Mouse (Mus musculus): ENCODE results near the gene Gm26897. TPM values are rescaled to one million over a fixed set of nuclear protein-coding genes. Genes with fewer than 3 reads are reported as not detected.
A peak's percentile ranks its signal among the peaks of the same experiment; 100 is the strongest.

Gene Gm26897
- polyA plus RNA-seq, 1 experiment from 2014 or later, result not detected

- Histone ChIP-seq H3K9me3 (0 out of 2 replicates have a peak, but pooled peaks cover 3% of the 10 kb centered on the region), H3K4me1 (peaks cover 37% of the 10 kb centered on the region), H3K36me3 (no peaks in the 10 kb centered on the region), H3K4me2 (replicated peaks) (0 out of 2 replicates have a peak overlapping the region, but pooled peaks have one; percentile 21), H3K9ac (replicated peaks) (no peak overlapping the region; the same call in 1 of the 2 replicates), H3K27ac (replicated peaks) (peak overlapping the region; percentile 78), H3K4me3 (no peak overlapping the region), H3K27me3 (peaks cover 41% of the 10 kb centered on the region)
- 57% methylated on average over 22 of the region's 22 CpGs for WGBS
- ATAC-seq (ENCODE audit: low FRiP score, low read depth), result 0 out of 2 replicates have a peak, but pooled peaks have one; percentile 27
These were observed 8.4 kb upstream of the Gm26897 start for GRCm38 (mm10) chr5:111725195-111725920.

- peaks cover 42% of the 10 kb centered on the region for H3K27me3 ChIP-seq
- no peaks in the 10 kb centered on the region for H3K36me3 ChIP-seq
- ATAC-seq (ENCODE audit: low FRiP score, low read depth), result no peak
- 0 out of 2 replicates have a peak, but pooled peaks cover 3% of the 10 kb centered on the region for H3K9me3 ChIP-seq
- H3K9ac ChIP-seq (replicated peaks), result no peak overlapping the region
- WGBS, result 88% methylated on average over 4 of the region's 4 CpGs
- peaks cover 40% of the 10 kb centered on the region for H3K4me1 ChIP-seq
- H3K4me2 ChIP-seq (replicated peaks), result no peak overlapping the region
- H3K27ac ChIP-seq (replicated peaks), result no peak overlapping the region
- H3K4me3 ChIP-seq, result no peak overlapping the region
These were observed 5.3 kb upstream of the Gm26897 start for GRCm38 (mm10) chr5:111728411-111728810.

- Histone ChIP-seq H3K9me3 (0 out of 2 replicates have a peak, but pooled peaks cover 3% of the 10 kb centered on the region), H3K27ac (replicated peaks) (peak overlapping the region; percentile 63), H3K4me3 (no peak overlapping the region), H3K4me2 (replicated peaks) (no peak overlapping the region), H3K36me3 (peaks cover 14% of the 10 kb centered on the region), H3K4me1 (peaks cover 17% of the 10 kb centered on the region), H3K9ac (replicated peaks) (peak overlapping the region; percentile 17; the same call in 1 of the 2 replicates), H3K27me3 (peaks cover 44% of the 10 kb centered on the region)
- 25% methylated on average over 16 of the region's 16 CpGs for WGBS
- ATAC-seq (ENCODE audit: low FRiP score, low read depth), result no peak
These were observed 3.1 kb upstream of the Gm26897 start for GRCm38 (mm10) chr5:111730560-111731167.

- 87% methylated on average over 2 of the region's 2 CpGs for WGBS
- H3K4me1 ChIP-seq, result peaks cover 13% of the 10 kb centered on the region
- H3K4me3 ChIP-seq, result no peak overlapping the region
- H3K4me2 ChIP-seq (replicated peaks), result no peak overlapping the region
- peaks cover 40% of the 10 kb centered on the region for H3K27me3 ChIP-seq
- ATAC-seq (ENCODE audit: low FRiP score, low read depth), result no peak
- H3K9me3 ChIP-seq, result 0 out of 2 replicates have a peak, but pooled peaks cover 3% of the 10 kb centered on the region
- H3K27ac ChIP-seq (replicated peaks), result no peak overlapping the region
- peaks cover 14% of the 10 kb centered on the region for H3K36me3 ChIP-seq
- no peak overlapping the region for H3K9ac ChIP-seq (replicated peaks)
These were observed 1.5 kb upstream of the Gm26897 start for GRCm38 (mm10) chr5:111732194-111732593.

GRCm38 (mm10) chr5:111739480-111739879 is 5.8 kb downstream of the Gm26897 start:
- no peak overlapping the region for H3K4me2 ChIP-seq (replicated peaks)
- peaks cover 6% of the 10 kb centered on the region; the same call in 1 of the 2 replicates for H3K36me3 ChIP-seq
- ATAC-seq (ENCODE audit: low FRiP score, low read depth), result no peak
- no peak overlapping the region for H3K9ac ChIP-seq (replicated peaks)
- H3K4me1 ChIP-seq, result peaks cover 36% of the 10 kb centered on the region
- H3K27me3 ChIP-seq, result peaks cover 73% of the 10 kb centered on the region
- 80% methylated on average over 6 of the region's 6 CpGs for WGBS
- no peak overlapping the region for H3K27ac ChIP-seq (replicated peaks)
- no peak overlapping the region for H3K4me3 ChIP-seq
- 0 out of 2 replicates have a peak, but pooled peaks cover 2% of the 10 kb centered on the region for H3K9me3 ChIP-seq

GRCm38 (mm10) chr5:111740384-111741275 is 6.9 kb downstream of the Gm26897 start:
- Histone ChIP-seq H3K36me3 (0 out of 2 replicates have a peak, but pooled peaks cover 3% of the 10 kb centered on the region), H3K27ac (replicated peaks) (0 out of 2 replicates have a peak overlapping the region, but pooled peaks have one; percentile 8), H3K4me3 (no peak overlapping the region), H3K9me3 (0 out of 2 replicates have a peak, but pooled peaks cover 2% of the 10 kb centered on the region), H3K9ac (replicated peaks) (0 out of 2 replicates have a peak overlapping the region, but pooled peaks have one; percentile 11), H3K4me1 (peaks cover 36% of the 10 kb centered on the region), H3K4me2 (replicated peaks) (no peak overlapping the region), H3K27me3 (peaks cover 81% of the 10 kb centered on the region)
- WGBS, result 13% methylated on average over 16 of the region's 16 CpGs
- peak; percentile 52; the same call in 1 of the 2 replicates for ATAC-seq (ENCODE audit: low FRiP score, low read depth)

GRCm38 (mm10) chr5:111741352-111741751 is 7.6 kb downstream of the Gm26897 start:
- 0 out of 2 replicates have a peak, but pooled peaks cover 7% of the 10 kb centered on the region for H3K36me3 ChIP-seq
- 0 out of 2 replicates have a peak, but pooled peaks cover 2% of the 10 kb centered on the region for H3K9me3 ChIP-seq
- peaks cover 36% of the 10 kb centered on the region for H3K4me1 ChIP-seq
- H3K9ac ChIP-seq (replicated peaks), result no peak overlapping the region
- H3K4me2 ChIP-seq (replicated peaks), result peak overlapping the region; percentile 15; the same call in 1 of the 2 replicates
- no peak for ATAC-seq (ENCODE audit: low FRiP score, low read depth)
- WGBS, result 3% methylated on average over 11 of the region's 11 CpGs
- no peak overlapping the region for H3K4me3 ChIP-seq
- H3K27ac ChIP-seq (replicated peaks), result peak overlapping the region; percentile 82
- peaks cover 87% of the 10 kb centered on the region for H3K27me3 ChIP-seq

GRCm38 (mm10) chr5:111742290-111742898 is 8.7 kb downstream of the Gm26897 start:
- H3K36me3 ChIP-seq, result 0 out of 2 replicates have a peak, but pooled peaks cover 10% of the 10 kb centered on the region
- 13% methylated on average over 12 of the region's 13 CpGs for WGBS
- H3K4me3 ChIP-seq, result no peak overlapping the region

GRCm38 (mm10) chr5:111749599-111749998 is 15.9 kb downstream of the Gm26897 start:
- H3K4me2 ChIP-seq (replicated peaks), result no peak overlapping the region
- no peak overlapping the region for H3K9ac ChIP-seq (replicated peaks)
- 0 out of 2 replicates have a peak, but pooled peaks cover 10% of the 10 kb centered on the region for H3K36me3 ChIP-seq
- ATAC-seq (ENCODE audit: low FRiP score, low read depth), result no peak
- peaks cover 23% of the 10 kb centered on the region for H3K27me3 ChIP-seq
- peaks cover 25% of the 10 kb centered on the region for H3K4me1 ChIP-seq
- no peak overlapping the region for H3K4me3 ChIP-seq
- H3K9me3 ChIP-seq, result no peaks in the 10 kb centered on the region
- H3K27ac ChIP-seq (replicated peaks), result peak overlapping the region; percentile 67
- WGBS, result 80% methylated on average over 5 of the region's 5 CpGs

More at GRCm38 (mm10) chr5:111742290-111742898, 8.7 kb downstream of the Gm26897 start:
- no peak overlapping the region for H3K9ac ChIP-seq (replicated peaks)
- H3K4me1 ChIP-seq, result peaks cover 36% of the 10 kb centered on the region
- H3K27ac ChIP-seq (replicated peaks), result peak overlapping the region; percentile 82
- H3K4me2 ChIP-seq (replicated peaks), result peak overlapping the region; percentile 22
- ATAC-seq (ENCODE audit: low FRiP score, low read depth), result peak; percentile 52
- H3K9me3 ChIP-seq, result 0 out of 2 replicates have a peak, but pooled peaks cover 2% of the 10 kb centered on the region
- H3K27me3 ChIP-seq, result peaks cover 79% of the 10 kb centered on the region

GRCm38 (mm10) chr5:111750092-111750491 is 16.4 kb downstream of the Gm26897 start:
- WGBS, result 72% methylated on average over 13 of the region's 13 CpGs
- 0 out of 2 replicates have a peak, but pooled peaks cover 7% of the 10 kb centered on the region for H3K36me3 ChIP-seq
- peaks cover 30% of the 10 kb centered on the region for H3K4me1 ChIP-seq
- H3K9me3 ChIP-seq, result no peaks in the 10 kb centered on the region
- ATAC-seq (ENCODE audit: low FRiP score, low read depth), result no peak
- H3K4me2 ChIP-seq (replicated peaks), result no peak overlapping the region
- no peak overlapping the region for H3K4me3 ChIP-seq
- no peak overlapping the region for H3K9ac ChIP-seq (replicated peaks)
- H3K27me3 ChIP-seq, result peaks cover 18% of the 10 kb centered on the region
- H3K27ac ChIP-seq (replicated peaks), result peak overlapping the region; percentile 67

Measured in midbrain, embryonic 12.5 days (tissue).